Mouse (Mus musculus): ENCODE data around the gene Anxa7. TPM values are rescaled to one million over a fixed set of nuclear protein-coding genes. Genes with fewer than 3 reads are reported as not detected.

The Anxa7 gene
- polyA plus RNA-seq (2012; rRNA removed): 69.6 and 72.2 TPM in 2 replicates

GRCm38 (mm10) chr14:20479291-20480194, at the start of gene Anxa7:
Anxa7 (minus strand) TSS chr14:20480133.
- Histone ChIP-seq H3K27me3 (ENCODE audit: control insufficient read depth, insufficient read depth, low read length) (no peaks in the 10 kb centered on the region), H3K27ac (ENCODE audit: insufficient read depth, low read length) (peak within 1 kb of the TSS; percentile 53), H3K4me3 (replicated peaks; ENCODE audit: insufficient read depth, low read depth, low read length) (peak within 1 kb of the TSS; percentile 100), H3K4me1 (ENCODE audit: control insufficient read depth, insufficient read depth, low read length) (peaks cover 2% of the 10 kb centered on the region; the same call in 1 of the 2 replicates)
- WGBS: under 1% methylated on average over 48 of the region's 48 CpGs
- TF ChIP-seq CTCF (IDR thresholded peaks at IDR 0.05; ENCODE audit: borderline replicate concordance, insufficient read depth, low read depth, low read length) (0 out of 2 replicates have a peak, but pooled peaks have one; percentile 10), POLR2A (IDR thresholded peaks at IDR 0.05; ENCODE audit: borderline replicate concordance, insufficient read depth, low read length) (peak; percentile 55; the same call in 1 of the 2 replicates)
- DNase-seq: peak; percentile 72 to 75

GRCm38 (mm10) chr14:20529643-20530042, 49.7 kb upstream of the Anxa7 start:
- DNase-seq: no peak

GRCm38 (mm10) chr14:20520179-20520578, 40.2 kb upstream of the Anxa7 start:
- no peak overlapping the region for H3K4me3 ChIP-seq (replicated peaks; ENCODE audit: insufficient read depth, low read depth, low read length)
- DNase-seq: no peak
- no peak for TF ChIP-seq CTCF (IDR thresholded peaks at IDR 0.05; ENCODE audit: borderline replicate concordance, insufficient read depth, low read depth, low read length)
- no peak for TF ChIP-seq POLR2A (IDR thresholded peaks at IDR 0.05; ENCODE audit: borderline replicate concordance, insufficient read depth, low read length)
- over 99% methylated on average over 2 of the region's 2 CpGs for WGBS
- no peaks in the 10 kb centered on the region for H3K27me3 ChIP-seq (ENCODE audit: control insufficient read depth, insufficient read depth, low read length)
- no peak overlapping the region for H3K27ac ChIP-seq (ENCODE audit: insufficient read depth, low read length)
- H3K4me1 ChIP-seq (ENCODE audit: control insufficient read depth, insufficient read depth, low read length): no peaks in the 10 kb centered on the region

More at GRCm38 (mm10) chr14:20529643-20530042, 49.7 kb upstream of the Anxa7 start:
- Histone ChIP-seq H3K4me1 (ENCODE audit: control insufficient read depth, insufficient read depth, low read length) (no peaks in the 10 kb centered on the region), H3K27me3 (ENCODE audit: control insufficient read depth, insufficient read depth, low read length) (no peaks in the 10 kb centered on the region), H3K4me3 (replicated peaks; ENCODE audit: insufficient read depth, low read depth, low read length) (no peak overlapping the region), H3K27ac (ENCODE audit: insufficient read depth, low read length) (no peak overlapping the region)
- TF ChIP-seq POLR2A (IDR thresholded peaks at IDR 0.05; ENCODE audit: borderline replicate concordance, insufficient read depth, low read length): no peak
- 94% methylated on average over 4 of the region's 4 CpGs for WGBS

- no peaks in the 10 kb centered on the region for H3K4me1 ChIP-seq (ENCODE audit: control insufficient read depth, insufficient read depth, low read length)
- WGBS: 32% methylated on average over 2 of the region's 2 CpGs
- H3K27ac ChIP-seq (ENCODE audit: insufficient read depth, low read length): no peak overlapping the region
- TF ChIP-seq POLR2A (IDR thresholded peaks at IDR 0.05; ENCODE audit: borderline replicate concordance, insufficient read depth, low read length) (no peak), CTCF (IDR thresholded peaks at IDR 0.05; ENCODE audit: borderline replicate concordance, insufficient read depth, low read depth, low read length) (no peak)
- no peak for DNase-seq
- H3K4me3 ChIP-seq (replicated peaks; ENCODE audit: insufficient read depth, low read depth, low read length): no peak overlapping the region
- H3K27me3 ChIP-seq (ENCODE audit: control insufficient read depth, insufficient read depth, low read length): no peaks in the 10 kb centered on the region
These were observed 28.5 kb upstream of the Anxa7 start for GRCm38 (mm10) chr14:20508424-20508823.

- Histone ChIP-seq H3K27ac (ENCODE audit: insufficient read depth, low read length) (no peak overlapping the region), H3K4me1 (ENCODE audit: control insufficient read depth, insufficient read depth, low read length) (no peaks in the 10 kb centered on the region; the same call in 1 of the 2 replicates), H3K4me3 (replicated peaks; ENCODE audit: insufficient read depth, low read depth, low read length) (no peak overlapping the region), H3K27me3 (ENCODE audit: control insufficient read depth, insufficient read depth, low read length) (no peaks in the 10 kb centered on the region)
- no peak for DNase-seq
- WGBS: 94% methylated on average over 10 of the region's 10 CpGs
- TF ChIP-seq CTCF (IDR thresholded peaks at IDR 0.05; ENCODE audit: borderline replicate concordance, insufficient read depth, low read depth, low read length): no peak
- TF ChIP-seq POLR2A (IDR thresholded peaks at IDR 0.05; ENCODE audit: borderline replicate concordance, insufficient read depth, low read length): no peak
These were observed 23.0 kb upstream of the Anxa7 start for GRCm38 (mm10) chr14:20502966-20503365.

- H3K4me1 ChIP-seq (ENCODE audit: control insufficient read depth, insufficient read depth, low read length): no peaks in the 10 kb centered on the region; the same call in 1 of the 2 replicates
- TF ChIP-seq POLR2A (IDR thresholded peaks at IDR 0.05; ENCODE audit: borderline replicate concordance, insufficient read depth, low read length): no peak
- no peak for TF ChIP-seq CTCF (IDR thresholded peaks at IDR 0.05; ENCODE audit: borderline replicate concordance, insufficient read depth, low read depth, low read length)
- H3K4me3 ChIP-seq (replicated peaks; ENCODE audit: insufficient read depth, low read depth, low read length): no peak overlapping the region
- peak; percentile 40 to 71 for DNase-seq
- H3K27ac ChIP-seq (ENCODE audit: insufficient read depth, low read length): no peak overlapping the region
- no peaks in the 10 kb centered on the region for H3K27me3 ChIP-seq (ENCODE audit: control insufficient read depth, insufficient read depth, low read length)
- WGBS: 52% methylated on average over 3 of the region's 3 CpGs
These were observed 20.0 kb upstream of the Anxa7 start for GRCm38 (mm10) chr14:20499982-20500381.

GRCm38 (mm10) chr14:20496603-20497002, 16.7 kb upstream of the Anxa7 start, which contains the start of gene Mss51:
Mss51 (minus strand) TSS chr14:20496901.
- Histone ChIP-seq H3K27me3 (ENCODE audit: control insufficient read depth, insufficient read depth, low read length) (no peaks in the 10 kb centered on the region), H3K27ac (ENCODE audit: insufficient read depth, low read length) (no peak within 1 kb of the TSS), H3K4me3 (replicated peaks; ENCODE audit: insufficient read depth, low read depth, low read length) (no peak within 1 kb of the TSS), H3K4me1 (ENCODE audit: control insufficient read depth, insufficient read depth, low read length) (no peaks in the 10 kb centered on the region; the same call in 1 of the 2 replicates)
- 29% methylated on average over 2 of the region's 2 CpGs for WGBS
- DNase-seq: no peak
- no peak for TF ChIP-seq CTCF (IDR thresholded peaks at IDR 0.05; ENCODE audit: borderline replicate concordance, insufficient read depth, low read depth, low read length)
- no peak for TF ChIP-seq POLR2A (IDR thresholded peaks at IDR 0.05; ENCODE audit: borderline replicate concordance, insufficient read depth, low read length)

- WGBS: 97% methylated on average over 5 of the region's 5 CpGs
- no peaks in the 10 kb centered on the region for H3K4me1 ChIP-seq (ENCODE audit: control insufficient read depth, insufficient read depth, low read length)
- H3K4me3 ChIP-seq (replicated peaks; ENCODE audit: insufficient read depth, low read depth, low read length): no peak overlapping the region
- H3K27ac ChIP-seq (ENCODE audit: insufficient read depth, low read length): no peak overlapping the region
- H3K27me3 ChIP-seq (ENCODE audit: control insufficient read depth, insufficient read depth, low read length): no peaks in the 10 kb centered on the region
- TF ChIP-seq CTCF (IDR thresholded peaks at IDR 0.05; ENCODE audit: borderline replicate concordance, insufficient read depth, low read depth, low read length) (no peak), POLR2A (IDR thresholded peaks at IDR 0.05; ENCODE audit: borderline replicate concordance, insufficient read depth, low read length) (no peak)
- no peak for DNase-seq
These were observed 6.1 kb upstream of the Anxa7 start for GRCm38 (mm10) chr14:20486031-20486430.
